Mouse (Mus musculus) Muller cell, postnatal 12 days (primary cell): Measurements from ENCODE around the gene 9230102O04Rik.

Experiments
- DNase-seq: peaks from one replicate; pipeline ENCODE4 v3.0.0-alpha.2; 2015; ENCODE audit errors: inconsistent ontology term

Gene 9230102O04Rik

DNA sequence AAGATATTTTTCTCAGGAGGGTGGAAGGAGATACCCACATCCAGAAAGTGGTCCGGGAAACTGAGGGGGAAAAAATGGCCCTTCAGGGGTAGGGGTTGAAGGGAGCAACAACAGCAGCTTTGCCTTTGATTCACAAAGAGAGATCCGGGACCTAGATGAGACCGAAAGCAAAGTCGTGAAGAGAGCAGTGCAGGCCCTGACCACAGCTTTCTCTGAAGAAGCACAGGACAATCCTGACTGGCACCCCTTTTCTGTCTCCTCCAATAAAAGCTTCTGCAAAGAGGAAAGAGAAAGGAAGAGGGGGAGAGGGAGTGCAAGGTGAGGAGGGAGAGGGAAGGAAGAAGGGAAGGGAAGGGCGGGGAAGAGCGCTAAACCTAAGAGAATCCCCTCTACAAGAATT lies 17.5 kb downstream of the 9230102O04Rik start:
- DNase-seq, result no peak

DNA sequence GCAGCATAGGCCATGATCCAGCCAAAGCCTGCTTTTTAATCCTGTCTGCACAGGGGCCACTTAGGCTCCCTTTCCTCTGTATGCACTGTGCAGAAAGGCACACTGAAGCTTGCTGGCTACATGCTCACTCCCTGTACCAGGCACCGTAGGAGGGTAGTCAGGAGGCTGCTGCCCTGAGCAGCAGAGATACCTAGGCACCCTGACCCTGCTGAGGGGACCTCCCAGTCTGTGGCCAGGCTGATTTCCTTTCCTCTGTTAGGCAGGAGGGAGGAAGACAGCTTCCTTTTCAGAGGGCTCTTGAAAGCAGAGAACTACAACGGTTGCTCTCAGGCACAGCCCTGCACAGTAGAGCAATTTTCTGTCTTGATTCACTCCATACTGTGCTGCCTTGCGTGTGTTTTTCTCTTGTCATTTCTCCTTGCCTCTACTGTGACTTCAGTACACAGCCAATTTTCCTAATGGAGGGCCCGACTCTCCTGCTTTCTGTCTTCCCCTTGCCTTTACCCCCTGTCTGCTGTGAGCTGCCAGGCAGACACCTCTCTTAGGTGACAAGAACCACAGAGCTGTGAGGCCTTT lies 18.1 kb downstream of the 9230102O04Rik start:
- DNase-seq, result no peak

DNA sequence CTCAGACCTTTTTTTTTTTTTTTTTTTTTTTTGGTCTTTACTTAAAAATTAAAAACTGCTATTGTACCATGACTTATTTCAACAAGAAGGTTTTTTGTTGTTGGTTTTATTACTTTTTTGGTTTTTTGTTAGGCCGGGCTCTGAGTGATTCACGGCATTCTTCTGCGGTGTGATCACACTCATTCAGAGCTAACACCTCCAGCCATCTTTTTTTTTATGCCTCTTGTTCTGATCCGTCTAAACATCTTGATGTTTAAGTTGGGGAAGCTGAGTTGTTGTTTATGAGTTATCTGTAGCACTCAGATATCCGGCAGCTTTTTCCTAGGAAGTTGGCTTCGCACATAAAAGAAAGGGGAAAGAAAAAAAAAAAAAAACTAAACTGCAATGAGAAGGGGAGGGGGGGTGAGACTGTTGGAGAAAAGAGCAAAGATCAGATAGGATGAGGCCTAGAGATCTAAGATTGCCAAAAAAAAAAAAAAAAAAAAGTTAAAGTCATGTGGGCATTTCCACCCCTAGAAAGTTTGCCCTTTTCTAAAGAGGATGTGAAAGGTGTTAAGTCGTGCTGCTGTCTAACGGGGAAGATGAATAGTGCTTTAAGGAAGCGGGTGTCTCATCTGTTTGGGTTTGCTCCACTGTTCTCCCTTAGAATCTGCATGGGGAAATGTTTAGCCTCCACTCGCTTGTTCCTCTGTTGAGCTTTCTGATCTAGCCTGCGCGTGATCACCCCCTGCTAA lies 22.1 kb downstream of the 9230102O04Rik start:
- DNase-seq, result no peak

DNA sequence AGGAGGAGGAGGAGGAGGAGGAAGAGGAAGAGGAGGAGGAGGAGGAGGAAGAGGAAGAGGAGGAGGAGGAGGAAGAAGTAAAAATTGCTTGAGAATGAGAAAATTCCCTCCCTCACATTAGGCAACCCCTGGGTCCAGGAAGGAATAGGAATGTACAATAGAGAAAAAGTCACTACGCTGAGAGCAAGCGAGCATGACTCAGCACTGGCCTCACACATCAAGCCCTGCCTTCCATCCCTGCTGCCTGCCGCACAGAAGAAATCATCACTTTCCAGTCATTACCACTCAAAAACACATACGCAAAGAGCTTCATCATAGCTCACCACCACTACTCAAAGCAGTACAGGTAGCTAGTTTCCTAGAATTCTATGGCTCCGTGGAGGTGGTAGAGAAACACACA lies 28.6 kb downstream of the 9230102O04Rik start:
- DNase-seq, result no peak

DNA sequence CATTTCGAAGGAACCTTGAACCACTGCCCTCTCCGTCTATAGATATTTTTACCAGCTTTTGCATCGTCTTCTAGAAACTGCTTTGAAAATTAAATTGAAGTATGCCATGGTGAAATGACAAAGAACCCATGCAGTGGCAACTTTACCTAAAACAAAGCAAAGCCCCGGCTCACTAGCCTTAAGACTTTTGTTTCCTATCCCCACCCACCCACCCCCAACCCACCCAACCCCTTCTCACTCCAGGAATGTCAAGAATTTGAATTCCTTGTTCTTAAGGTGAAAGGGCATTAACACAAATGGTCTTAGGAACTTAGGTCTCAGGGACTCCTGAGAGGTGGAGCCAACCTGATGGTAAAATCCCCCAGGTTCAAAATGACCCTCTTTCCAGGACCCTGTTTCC lies 33.5 kb downstream of the 9230102O04Rik start:
- no peak for DNase-seq

DNA sequence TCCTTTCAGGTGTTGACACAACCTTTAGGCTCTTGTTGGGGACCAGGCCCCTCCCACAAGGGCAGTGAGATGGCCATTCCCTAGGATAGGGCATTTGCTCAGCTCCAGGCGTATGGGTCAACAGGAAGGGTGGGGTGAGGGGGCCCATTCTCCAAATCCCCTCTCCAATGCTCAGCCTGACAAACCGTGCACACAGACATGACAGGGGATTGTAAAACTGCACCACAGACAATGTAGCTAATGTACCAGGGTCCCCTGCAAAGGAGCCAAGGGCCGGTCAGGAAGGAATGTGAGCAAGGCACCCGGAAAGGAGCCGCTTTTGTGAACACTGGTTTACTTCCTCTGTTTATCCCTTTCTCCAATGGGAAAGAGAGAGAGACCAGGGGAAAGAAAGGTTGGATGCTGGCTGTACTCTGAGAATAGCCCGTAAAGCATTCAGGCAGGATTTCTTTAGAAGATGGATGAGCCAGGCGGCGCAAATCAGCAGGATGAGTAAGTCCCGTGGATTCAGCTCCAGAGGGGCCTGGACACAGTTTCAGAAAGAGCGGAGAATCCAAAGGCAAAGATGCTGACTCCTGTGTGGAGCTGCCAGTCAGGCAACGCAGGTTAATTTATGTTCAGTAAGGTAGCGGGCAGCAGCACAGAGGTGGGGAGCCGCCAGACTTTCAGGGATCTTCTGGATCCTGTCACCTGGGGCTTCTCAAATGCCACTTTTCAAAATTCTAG lies 36.3 kb downstream of the 9230102O04Rik start:
- DNase-seq, result no peak

DNA sequence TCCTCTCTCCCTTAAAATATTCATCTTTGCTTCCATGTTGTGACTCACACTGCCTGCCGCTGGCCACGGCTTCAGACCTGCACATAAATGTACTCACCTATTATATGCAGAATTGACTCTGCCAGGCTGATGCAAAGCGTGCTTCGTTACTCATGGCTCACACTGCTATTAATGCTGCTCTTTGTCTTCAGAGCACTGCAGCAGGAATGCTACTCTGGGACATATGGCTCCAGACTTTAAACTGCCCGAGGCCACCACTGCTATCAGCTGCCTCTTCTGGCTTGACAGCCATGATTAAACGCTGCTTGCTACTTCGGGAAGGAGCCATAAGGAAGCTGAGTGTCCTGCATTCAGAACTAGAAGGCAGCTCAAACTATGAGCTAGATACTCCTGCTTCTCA lies 54.1 kb downstream of the 9230102O04Rik start:
- no peak for DNase-seq

DNA sequence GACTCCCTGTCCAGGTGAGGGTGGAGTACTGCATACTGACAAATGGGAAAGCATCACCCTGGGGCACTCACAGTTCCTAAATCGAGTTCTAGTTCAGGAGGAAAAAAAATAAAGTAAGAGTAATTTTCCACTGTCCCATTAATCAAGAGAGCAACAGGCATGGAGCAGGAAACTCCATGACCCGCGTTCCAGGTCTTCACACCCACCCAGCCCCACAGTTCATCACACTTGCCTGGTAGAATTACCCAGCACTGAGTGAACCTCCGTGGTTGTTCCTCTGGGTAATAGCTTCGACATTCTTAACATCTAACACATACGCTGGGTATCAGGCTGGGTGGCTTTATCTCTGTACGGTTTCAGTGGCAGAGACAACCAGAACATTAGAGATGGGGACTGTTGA lies 55.6 kb downstream of the 9230102O04Rik start:
- no peak for DNase-seq
